Mouse (Mus musculus) thymus, adult 18-20 months (tissue): ENCODE data around the gene Erg.

ENCODE experiments used
- DNase-seq, 2 experiments: peaks; one replicate each; pipeline ENCODE4 v3.0.0; 2022; ENCODE audit warnings: mixed read lengths in 2 of 2

The Erg gene

GRCm38 (mm10) chr16:95438848-95439540 is 147.4 kb downstream of the Erg start:
- no peak for DNase-seq

- DNase-seq = no peak
Measured at GRCm38 (mm10) chr16:95436611-95437010, 149.8 kb downstream of the Erg start.

GRCm38 (mm10) chr16:95436051-95436450 is 150.3 kb downstream of the Erg start:
- no peak for DNase-seq

GRCm38 (mm10) chr16:95434434-95434833 is 152.0 kb downstream of the Erg start:
- no peak for DNase-seq

GRCm38 (mm10) chr16:95432540-95432971 is 153.8 kb downstream of the Erg start:
- peak in 1 of 2 experiments; percentile 6 for DNase-seq

GRCm38 (mm10) chr16:95429851-95430250 is 156.5 kb downstream of the Erg start:
- DNase-seq = no peak

GRCm38 (mm10) chr16:95428239-95428638 is 158.2 kb downstream of the Erg start:
- DNase-seq = no peak

GRCm38 (mm10) chr16:95427512-95427911 is 158.9 kb downstream of the Erg start:
- DNase-seq = no peak

GRCm38 (mm10) chr16:95422658-95423073 is 163.7 kb downstream of the Erg start:
- DNase-seq = no peak

- no peak for DNase-seq
Measured at GRCm38 (mm10) chr16:95421235-95421886, 165.0 kb downstream of the Erg start.

GRCm38 (mm10) chr16:95415921-95416320 is 170.5 kb downstream of the Erg start:
- DNase-seq = no peak

GRCm38 (mm10) chr16:95415372-95415771 is 171.0 kb downstream of the Erg start:
- no peak for DNase-seq

- DNase-seq = no peak
Measured at GRCm38 (mm10) chr16:95413401-95413959, 172.9 kb downstream of the Erg start.

- no peak for DNase-seq
Measured at GRCm38 (mm10) chr16:95408096-95408495, 178.3 kb downstream of the Erg start.

GRCm38 (mm10) chr16:95405496-95405895 is 180.9 kb downstream of the Erg start:
- DNase-seq = no peak

- no peak for DNase-seq
Measured at GRCm38 (mm10) chr16:95403453-95403852, 182.9 kb downstream of the Erg start.

GRCm38 (mm10) chr16:95401869-95402268 is 184.5 kb downstream of the Erg start:
- DNase-seq = no peak

GRCm38 (mm10) chr16:95398761-95399343 is 187.5 kb downstream of the Erg start:
- DNase-seq = no peak

GRCm38 (mm10) chr16:95390787-95391186 is 195.6 kb downstream of the Erg start:
- no peak for DNase-seq

GRCm38 (mm10) chr16:95388811-95389529 is 197.4 kb downstream of the Erg start:
- no peak for DNase-seq

- no peak for DNase-seq
Measured at GRCm38 (mm10) chr16:95388292-95388691, 198.1 kb downstream of the Erg start.

- no peak for DNase-seq
Measured at GRCm38 (mm10) chr16:95387008-95387407, 199.4 kb downstream of the Erg start.
